In genomic region chr1:194742901-194743422, GRCm38 (mm10) we compare ENCODE assay signal across 10 mouse cellular contexts.
DNase-seq lines count a peak whose midpoint lies in the region; ATAC-seq and TF ChIP-seq lines count a peak whose summit lies in the region.
"Had no signal": no experiment of that assay in that cellular context is flagged by ENCODE, and none has a peak within 500 bp of the region (broad histone marks: within the 10 kb centered on the region; RNA-seq: fewer than 3 reads in every experiment).

No protein-coding gene starts in this region.

- no peaks in the 10 kb centered on the region for H3K9me3 ChIP-seq in heart, embryonic 14.5 days (ENCODE audit: control insufficient read depth, low read length)
- H3K9me3 ChIP-seq: kidney, embryonic 15.5 days had no signal

- H3K9ac ChIP-seq in heart, embryonic 14.5 days (ENCODE audit: low read length), result no peak overlapping the region
- H3K9ac ChIP-seq: kidney, embryonic 15.5 days had no signal

- peaks cover 13 to 46% of the 10 kb centered on the region in 2 experiments for H3K4me1 ChIP-seq in heart, embryonic 14.5 days (ENCODE audit: control insufficient read depth in 2 of 2, insufficient read depth in 2 of 2, low read length in 2 of 2)

- no peaks in the 10 kb centered on the region for H3K27me3 ChIP-seq in heart, embryonic 14.5 days (ENCODE audit: control insufficient read depth, insufficient read depth, low read length)
- H3K27me3 ChIP-seq: kidney, embryonic 15.5 days had no signal

- no peak for ATAC-seq in heart, embryonic 14.5 days (ENCODE audit: insufficient number of reproducible peaks, insufficient read depth, low FRiP score, low read depth)

- H3K36me3 ChIP-seq in heart, embryonic 14.5 days (ENCODE audit: control insufficient read depth, insufficient read depth, low read length), result no peaks in the 10 kb centered on the region
- H3K36me3 ChIP-seq: kidney, embryonic 15.5 days had no signal

- no peak for DNase-seq in heart, adult 9 months (ENCODE audit: low spot score in 2 of 2)
- DNase-seq in right cerebral cortex, adult 18-20 months, result peak; percentile 39
- DNase-seq in right cerebral cortex, postnatal 25 days, result no peak
- peak in 1 of 2 experiments; percentile 61 for DNase-seq in layer of hippocampus, adult 2 months (ENCODE audit: low spot score in 2 of 2)
- no peak for DNase-seq in thymus, adult 18-20 months
- no peak for DNase-seq in adrenal gland, postnatal 10 days
- DNase-seq in kidney, postnatal 25 days, result no peak
- DNase-seq: right cerebral cortex, postnatal 4 days had no signal

- H3K4me3 ChIP-seq in heart, embryonic 14.5 days (ENCODE audit: control insufficient read depth in 1 of 2, insufficient read depth in 1 of 2, low read depth in 1 of 2, low read length in 2 of 2), result no peak overlapping the region
- H3K4me3 ChIP-seq in layer of hippocampus, adult 2 months, result no peak overlapping the region
- H3K4me3 ChIP-seq: kidney, embryonic 15.5 days had no signal

- TF ChIP-seq CTCF in layer of hippocampus, adult 2 months (conservative IDR thresholded peaks at IDR 0.05), result no peak

- 27% methylated on average over 2 of the region's 2 CpGs for WGBS in heart, embryonic 14.5 days

- no peak overlapping the region for H3K4me2 ChIP-seq in heart, embryonic 14.5 days (ENCODE audit: low read length)
- H3K4me2 ChIP-seq: kidney, embryonic 15.5 days had no signal

- H3K27ac ChIP-seq in heart, embryonic 14.5 days (replicated peaks in 1 of 2; ENCODE audit: control insufficient read depth in 1 of 2, insufficient read depth in 1 of 2, low read depth in 2 of 2, low read length in 2 of 2), result peak overlapping the region; percentile 17 to 48; a peak in 1 of 4 replicates
- peak overlapping the region; percentile 75 for H3K27ac ChIP-seq in layer of hippocampus, adult 2 months
- H3K27ac ChIP-seq: kidney, embryonic 15.5 days had no signal
